Mouse (Mus musculus): ENCODE measurements around the gene Ccdc13.

The Ccdc13 gene

GRCm38 (mm10) chr9:121798887-121799520 lies 40.3 kb downstream of the Ccdc13 start:
- DNase-seq = no peak

GRCm38 (mm10) chr9:121797722-121798121 lies 41.5 kb downstream of the Ccdc13 start:
- DNase-seq = no peak

GRCm38 (mm10) chr9:121794972-121795539 lies 44.2 kb downstream of the Ccdc13 start:
- DNase-seq = no peak

- no peak for DNase-seq
Measured at GRCm38 (mm10) chr9:121791757-121792521, 47.3 kb downstream of the Ccdc13 start, which contains the start of gene Hhatl. Hhatl (minus strand) TSS chr9:121792507.

GRCm38 (mm10) chr9:121791206-121791605 lies 48.1 kb downstream of the Ccdc13 start:
- DNase-seq = peak; percentile 78

- no peak for DNase-seq
Measured at GRCm38 (mm10) chr9:121786359-121786758, 52.9 kb downstream of the Ccdc13 start.

GRCm38 (mm10) chr9:121785261-121785660 lies 54.0 kb downstream of the Ccdc13 start:
- DNase-seq = no peak

- DNase-seq = no peak
Measured at GRCm38 (mm10) chr9:121784801-121785200, 54.5 kb downstream of the Ccdc13 start.

- DNase-seq = peak; percentile 89
Measured at GRCm38 (mm10) chr9:121778066-121778624, 61.1 kb downstream of the Ccdc13 start.

GRCm38 (mm10) chr9:121777484-121778065 lies 61.7 kb downstream of the Ccdc13 start, which contains the start of gene Klhl40:
Klhl40 (plus strand) TSS chr9:121777607.
- DNase-seq = no peak

GRCm38 (mm10) chr9:121776511-121776910 lies 62.8 kb downstream of the Ccdc13 start:
- no peak for DNase-seq

GRCm38 (mm10) chr9:121775951-121776350 lies 63.3 kb downstream of the Ccdc13 start:
- DNase-seq = no peak

- no peak for DNase-seq
Measured at GRCm38 (mm10) chr9:121772412-121772811, 66.8 kb downstream of the Ccdc13 start.

GRCm38 (mm10) chr9:121765166-121765855 lies 74.0 kb downstream of the Ccdc13 start:
- no peak for DNase-seq

GRCm38 (mm10) chr9:121763716-121764115 lies 75.5 kb downstream of the Ccdc13 start:
- peak; percentile 22 for DNase-seq

GRCm38 (mm10) chr9:121762761-121763160 lies 76.5 kb downstream of the Ccdc13 start:
- peak; percentile 22 for DNase-seq

GRCm38 (mm10) chr9:121762248-121762647 lies 77.0 kb downstream of the Ccdc13 start:
- DNase-seq = peak; percentile 35

GRCm38 (mm10) chr9:121761787-121762186 lies 77.5 kb downstream of the Ccdc13 start:
- no peak for DNase-seq

GRCm38 (mm10) chr9:121761091-121761665 lies 78.1 kb downstream of the Ccdc13 start:
- DNase-seq = no peak

- peak; percentile 30 for DNase-seq
Measured at GRCm38 (mm10) chr9:121760271-121761090, 78.8 kb downstream of the Ccdc13 start.
